Mouse (Mus musculus): ENCODE data around the gene Magi1.

DNA sequence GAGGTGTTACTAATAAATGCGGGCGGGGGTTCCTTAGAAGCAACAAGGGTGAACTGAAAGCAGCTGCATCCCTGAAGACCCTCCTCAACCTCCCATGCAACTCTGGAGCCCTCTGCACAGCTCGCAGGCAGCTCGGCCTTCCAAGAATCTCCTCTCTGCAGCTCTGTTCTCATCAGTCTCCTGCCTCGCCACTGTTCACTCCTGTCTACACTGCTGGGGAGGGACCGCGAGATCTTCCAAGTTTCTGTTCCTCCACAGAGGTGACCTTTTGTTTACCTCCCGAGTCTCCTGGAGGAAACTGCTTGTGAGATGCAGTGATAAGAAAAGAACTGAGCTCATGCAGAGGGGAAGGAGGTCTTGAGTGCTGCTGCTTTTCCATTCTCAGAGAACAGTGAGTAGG, 204.8 kb downstream of the Magi1 start:
- TF ChIP-seq CTCF (IDR thresholded peaks at IDR 0.05; ENCODE audit: control insufficient read depth, insufficient read depth, low read length) (no peak), POLR2A (IDR thresholded peaks at IDR 0.05; ENCODE audit: borderline replicate concordance, control insufficient read depth, low read depth, low read length) (no peak)

Data from bone marrow, adult 2 months (tissue).